Mouse (Mus musculus): ENCODE data around the gene Tnip2.

The Tnip2 gene

DNA sequence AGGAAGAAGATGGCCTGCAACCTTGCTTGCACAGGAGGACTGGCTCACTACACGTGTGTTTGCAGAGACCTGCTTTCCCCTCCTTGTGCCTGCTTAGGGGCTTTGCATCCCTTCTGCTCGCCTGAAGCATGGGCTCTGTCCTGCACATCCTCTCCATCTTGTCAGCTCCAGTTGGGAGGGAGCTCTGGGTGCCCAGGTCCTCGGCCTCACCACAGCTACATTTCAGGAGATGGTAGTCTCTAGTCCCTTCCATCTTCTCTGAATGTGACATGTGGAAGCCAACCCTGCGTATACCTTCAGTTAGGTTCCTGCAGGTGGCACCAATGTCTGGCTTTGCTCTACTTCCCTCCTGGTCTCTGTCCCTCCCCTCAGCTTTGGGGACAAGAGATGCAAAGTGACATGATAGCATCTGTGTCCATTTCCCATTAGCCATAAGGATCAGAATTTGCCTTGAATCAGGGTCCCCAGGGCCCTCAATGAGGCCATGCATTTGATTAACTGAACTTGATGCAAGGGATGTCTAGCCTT lies 10.2 kb upstream of the Tnip2 start:
- in situ Hi-C loops (cut with MboI) = no loop called here

DNA sequence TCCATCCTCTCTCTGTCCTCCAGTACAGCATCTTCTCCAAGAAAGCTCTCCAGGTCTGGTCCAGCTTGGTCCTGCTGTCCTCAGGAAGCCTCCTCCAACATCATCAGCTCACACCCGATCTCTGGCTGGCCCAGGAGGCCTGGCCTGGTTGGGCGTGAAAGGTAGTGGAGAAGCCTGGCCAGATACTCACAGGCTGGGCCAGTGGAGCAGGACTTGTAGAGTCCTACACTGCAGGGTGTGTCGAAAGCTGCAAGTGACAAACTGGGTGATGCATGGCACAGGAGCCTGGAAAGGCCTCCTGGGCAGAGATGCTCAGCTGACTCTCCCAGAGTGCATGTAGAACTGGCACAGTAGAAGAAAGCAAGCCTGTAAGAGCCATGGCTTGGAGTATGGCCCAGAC lies 7.5 kb upstream of the Tnip2 start:
- in situ Hi-C loops (cut with MboI) = no loop called here

DNA sequence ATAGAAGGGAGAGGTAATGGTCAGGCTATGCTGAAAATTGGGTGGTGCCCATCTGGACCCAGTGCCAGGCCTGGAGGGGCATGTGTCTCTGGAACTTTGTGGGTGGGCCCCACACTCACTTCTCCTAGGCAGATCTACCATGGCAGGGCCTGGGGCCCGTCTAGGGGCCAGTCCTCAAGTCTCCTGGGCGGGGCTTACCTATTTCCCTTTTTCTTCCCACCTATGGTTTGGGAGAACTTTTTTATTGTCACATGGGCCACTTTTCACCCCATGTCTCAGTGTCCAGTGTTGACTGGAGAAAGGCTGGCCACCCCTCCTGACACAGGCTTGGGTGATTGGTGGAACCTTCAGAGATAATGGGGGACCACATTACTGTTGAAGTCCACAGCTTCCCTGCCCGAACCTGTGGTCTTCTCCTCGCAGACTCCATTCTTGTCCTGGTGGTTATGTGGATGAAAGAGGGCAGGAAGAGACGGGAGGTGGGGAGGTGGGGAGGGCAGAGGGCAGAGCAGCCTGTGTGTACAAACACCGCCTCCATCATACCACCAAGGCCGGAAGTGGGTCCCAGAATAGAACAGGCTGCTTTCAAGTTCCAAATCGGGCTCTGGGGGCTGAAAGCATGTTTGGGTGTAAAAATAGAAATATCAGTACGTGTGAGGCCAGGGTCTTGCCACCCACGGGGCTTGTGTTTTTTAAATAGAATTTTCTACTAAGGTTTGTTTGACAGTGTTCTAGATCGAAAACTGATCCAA lies 6.8 kb upstream of the Tnip2 start:
- in situ Hi-C loops (cut with MboI) = no loop called here

DNA sequence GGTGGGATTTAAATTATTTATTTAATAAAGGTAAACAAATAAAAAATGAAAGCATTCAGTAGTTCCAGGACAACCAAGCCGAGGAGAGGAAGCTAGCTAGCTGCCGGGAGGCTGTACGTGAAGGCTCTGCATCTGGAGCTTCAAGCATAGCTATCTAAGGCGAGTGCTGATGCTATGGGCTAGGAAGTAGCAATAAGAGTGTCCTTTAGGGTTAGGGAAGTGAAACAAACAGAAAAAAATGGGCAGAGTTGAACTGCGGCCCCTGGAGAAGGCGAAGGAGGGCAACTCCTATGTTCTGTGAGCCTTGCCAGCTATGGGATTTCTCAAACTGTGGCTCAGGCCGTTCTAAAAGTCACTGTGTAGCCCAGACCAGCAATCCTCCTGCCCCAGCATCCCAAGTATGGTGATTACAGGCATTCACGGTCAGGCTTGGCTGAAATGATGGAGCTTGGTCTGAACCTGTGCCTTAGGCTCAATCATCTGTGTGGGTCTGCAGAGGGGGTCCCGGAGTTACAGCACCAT lies 5.7 kb upstream of the Tnip2 start:
- in situ Hi-C loops (cut with MboI) = loop anchor here (10.0 kb wide), 1 partner anchor 115 kb away; the partner anchor contains the start of gene Mfsd10

DNA sequence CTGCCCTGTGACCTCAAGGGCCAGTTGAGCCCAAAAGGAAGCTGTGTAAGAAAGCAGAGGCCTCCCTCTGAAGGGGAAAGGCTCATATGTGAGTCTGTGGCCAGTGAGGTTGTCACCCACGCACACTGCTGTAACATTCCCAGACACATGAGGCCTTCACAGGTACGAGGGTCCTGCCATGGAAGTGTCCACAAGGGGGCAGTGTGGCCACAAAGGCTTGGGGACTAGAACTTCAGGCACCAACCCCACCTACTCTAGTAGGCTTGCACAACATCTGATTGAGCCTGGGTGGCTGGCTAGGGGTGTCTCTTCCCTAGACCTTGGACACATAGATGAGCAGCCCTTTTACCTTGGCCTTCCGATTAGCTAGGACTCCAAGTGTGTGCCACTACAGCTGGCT lies 4.1 kb upstream of the Tnip2 start:
- in situ Hi-C loops (cut with MboI) = loop anchor here (10.0 kb wide), 1 partner anchor 117 kb away; the partner anchor contains the start of gene Mfsd10

DNA sequence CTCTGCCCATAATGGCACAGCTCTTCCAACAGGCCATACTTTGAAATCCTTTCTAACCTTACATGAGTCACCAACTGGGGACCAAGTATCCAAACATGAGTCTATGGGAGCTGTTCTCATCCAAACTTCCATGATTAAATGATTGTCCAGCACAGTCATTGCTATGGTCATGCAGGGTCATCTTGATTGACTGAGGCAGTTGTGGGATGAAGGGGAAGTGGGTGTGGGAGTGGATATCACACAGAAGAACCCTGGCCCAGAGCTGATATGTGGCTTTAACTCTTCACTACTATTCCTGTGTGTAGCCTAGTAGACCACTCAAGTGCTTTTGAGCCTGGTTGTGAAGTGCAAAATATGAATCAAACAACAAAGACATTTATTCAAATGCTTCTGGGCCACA lies 1.3 kb upstream of the Tnip2 start:
- in situ Hi-C loops (cut with MboI) = loop anchor here (10.0 kb wide), 1 partner anchor 120 kb away; the partner anchor contains the start of gene Mfsd10

- in situ Hi-C loops (cut with MboI) = loop anchor here (10.0 kb wide), 1 partner anchor 121 kb away; the partner anchor contains the start of gene Mfsd10
These were observed 401 bp upstream of the Tnip2 start for GRCm38 (mm10) chr5:34514218-34514566.

- in situ Hi-C loops (cut with MboI) = loop anchor here (10.0 kb wide), 1 partner anchor 122 kb away; the partner anchor contains the start of gene Mfsd10
These were observed 1.3 kb downstream of the Tnip2 start for GRCm38 (mm10) chr5:34512486-34512885.

GRCm38 (mm10) chr5:34502821-34503220 lies 11.0 kb downstream of the Tnip2 start:
- in situ Hi-C loops (cut with MboI) = no loop called here

- in situ Hi-C loops (cut with MboI) = no loop called here
These were observed 11.4 kb downstream of the Tnip2 start for GRCm38 (mm10) chr5:34502411-34502810.

- in situ Hi-C loops (cut with MboI) = no loop called here
These were observed 12.2 kb downstream of the Tnip2 start for GRCm38 (mm10) chr5:34501588-34501987.

DNA sequence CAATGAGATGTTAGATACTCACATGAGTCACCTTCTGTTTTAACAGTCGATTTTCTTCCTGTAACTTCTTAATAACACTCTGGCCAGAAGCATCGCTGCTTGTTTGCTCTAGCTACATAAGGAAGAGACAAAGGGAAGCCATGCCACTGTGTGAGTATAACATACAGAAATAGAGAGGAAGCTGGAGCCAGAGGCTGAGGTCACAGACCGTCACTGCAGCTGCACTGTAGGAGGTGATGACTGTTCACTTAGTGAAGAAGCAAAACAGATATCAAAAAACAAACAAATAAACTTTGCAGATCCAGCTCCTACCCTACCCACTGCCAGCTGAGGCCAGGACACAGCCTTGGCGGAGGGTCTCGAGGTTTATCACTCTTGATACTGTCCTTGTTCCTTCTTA lies 12.9 kb downstream of the Tnip2 start:
- in situ Hi-C loops (cut with MboI) = no loop called here

DNA sequence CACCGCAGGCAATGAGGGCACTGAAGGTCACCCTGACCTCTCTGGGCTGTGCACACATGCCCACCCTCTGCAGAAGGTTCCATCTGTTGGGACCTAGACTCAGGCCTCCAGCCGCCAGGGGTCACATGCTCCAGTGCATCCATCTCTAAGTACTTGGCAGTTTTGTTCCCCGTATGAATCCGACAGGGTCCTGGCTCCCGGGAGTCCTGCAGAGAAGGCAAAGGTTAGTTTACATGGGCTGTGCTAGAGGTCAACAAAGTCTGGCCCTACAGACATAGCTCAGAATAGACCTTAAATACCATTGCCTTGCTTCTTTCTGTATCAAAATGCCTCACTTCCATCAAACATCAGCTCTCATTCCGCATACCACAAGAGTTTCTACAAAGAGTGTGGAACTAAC lies 17.0 kb downstream of the Tnip2 start:
- in situ Hi-C loops (cut with MboI) = no loop called here

GRCm38 (mm10) chr5:34489418-34489787 lies 24.4 kb downstream of the Tnip2 start:
- in situ Hi-C loops (cut with MboI) = no loop called here

GRCm38 (mm10) chr5:34488741-34489417 lies 24.9 kb downstream of the Tnip2 start:
- in situ Hi-C loops (cut with MboI) = no loop called here

DNA sequence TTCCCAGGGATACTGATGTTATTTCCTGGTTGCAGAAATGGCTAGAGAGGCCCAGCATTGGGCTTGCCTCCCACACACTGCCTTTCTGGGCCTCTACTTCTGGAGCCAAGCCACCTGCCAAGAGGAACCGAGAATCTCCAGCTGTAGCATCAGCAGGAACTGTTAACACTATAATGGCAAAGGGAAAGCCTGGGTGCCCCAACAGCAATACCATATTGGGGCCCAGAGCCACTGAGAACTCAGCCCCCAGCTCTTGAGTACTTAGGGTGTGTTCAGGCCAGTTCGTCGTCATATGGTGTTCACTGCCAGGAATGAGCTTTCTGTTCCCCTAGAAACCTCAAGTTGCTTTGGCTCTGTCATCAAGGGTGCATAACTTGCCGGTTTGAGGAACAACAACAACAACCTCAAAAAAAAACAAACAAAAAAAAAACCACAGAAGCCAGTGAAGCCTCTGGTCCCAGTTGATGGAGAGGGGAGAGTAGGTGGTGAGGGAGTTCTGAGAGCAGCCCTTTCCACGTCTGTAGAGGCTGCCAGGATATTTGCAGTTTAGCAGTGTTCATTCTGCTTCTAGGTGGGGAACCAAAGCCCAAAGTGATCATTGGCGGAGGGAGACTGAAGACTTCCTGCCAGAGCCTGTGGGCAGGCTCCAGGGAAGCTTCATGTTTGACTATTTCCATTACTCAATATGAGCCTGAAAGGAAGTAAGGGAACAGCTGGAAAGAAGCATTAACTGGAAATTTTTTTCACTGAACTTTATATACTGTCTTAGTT lies 26.3 kb downstream of the Tnip2 start:
- in situ Hi-C loops (cut with MboI) = no loop called here

- in situ Hi-C loops (cut with MboI) = no loop called here
These were observed 28.1 kb downstream of the Tnip2 start for GRCm38 (mm10) chr5:34485731-34486130.

DNA sequence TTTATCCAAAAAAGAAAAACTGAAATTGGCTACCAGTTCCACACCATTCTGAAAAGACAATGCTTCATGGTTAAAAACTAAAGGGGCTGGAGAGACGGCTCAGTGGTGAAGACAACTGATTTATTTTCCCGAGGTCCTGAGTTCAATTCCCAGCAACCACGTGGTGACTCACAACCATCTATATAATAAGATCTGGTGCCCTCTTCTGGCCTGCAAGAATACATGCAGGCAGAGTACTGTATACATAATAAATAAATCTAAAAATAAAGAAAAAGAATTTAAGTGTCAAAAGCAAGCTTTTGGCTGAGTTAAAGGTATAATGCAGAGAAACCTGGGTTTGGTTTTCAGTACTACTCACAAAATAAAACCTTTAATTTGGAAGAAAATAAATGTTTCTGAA lies 32.9 kb downstream of the Tnip2 start:
- in situ Hi-C loops (cut with MboI) = no loop called here

DNA sequence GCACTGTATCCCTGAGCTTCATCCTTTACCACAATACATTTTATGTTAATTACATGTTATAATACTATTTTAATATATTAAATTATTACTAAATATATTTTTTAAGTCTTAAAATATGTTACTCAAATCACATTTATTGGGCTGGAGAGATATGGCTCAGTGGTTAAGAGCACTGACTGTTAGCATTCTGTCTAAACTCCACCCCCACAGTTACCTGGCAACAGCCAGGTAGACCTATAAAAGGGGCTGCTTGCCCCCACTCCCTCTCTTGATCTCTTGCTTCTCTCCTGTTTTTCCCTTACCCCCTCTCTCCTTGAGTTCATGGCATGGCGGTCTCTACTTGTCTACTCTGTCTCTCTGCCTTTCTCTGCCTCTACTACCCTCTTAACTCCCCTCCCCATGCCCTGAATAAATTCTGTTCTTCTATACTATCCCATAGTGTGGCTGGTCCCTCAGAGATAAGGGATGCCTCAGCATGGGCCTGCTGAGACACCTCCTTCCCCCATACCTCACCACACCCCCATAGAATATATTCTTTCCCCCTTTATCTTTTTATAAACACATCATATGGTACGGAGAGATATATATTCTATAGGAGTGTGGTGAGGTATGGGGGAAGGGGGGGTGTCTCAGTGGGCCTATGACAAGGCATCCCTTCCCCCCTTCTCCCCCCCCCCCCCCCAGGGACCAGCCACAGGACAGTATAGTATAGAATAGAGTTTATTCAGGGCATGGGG lies 45.6 kb downstream of the Tnip2 start:
- in situ Hi-C loops (cut with MboI) = no loop called here

- in situ Hi-C loops (cut with MboI) = no loop called here
These were observed 47.1 kb downstream of the Tnip2 start for GRCm38 (mm10) chr5:34466648-34467047.

DNA sequence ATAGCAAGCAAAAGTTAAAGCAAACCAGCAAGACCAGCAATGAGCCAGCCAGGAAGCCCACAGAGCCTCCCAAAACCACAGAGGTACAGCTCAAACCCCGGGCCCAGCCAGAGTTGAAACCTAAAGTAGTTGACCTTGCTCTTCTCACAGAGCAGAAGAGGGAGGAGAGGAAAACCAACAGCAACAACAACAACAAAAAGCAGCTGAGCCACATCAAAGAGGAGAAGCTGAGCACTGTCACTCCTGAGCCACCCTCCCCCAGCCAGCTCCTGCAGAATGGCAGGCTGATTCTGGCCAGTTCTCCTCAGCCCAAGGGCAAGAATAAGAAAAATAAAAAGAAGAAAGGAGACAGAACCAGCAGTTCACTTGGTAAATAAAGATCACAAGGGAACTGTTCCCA lies 47.7 kb downstream of the Tnip2 start:
- in situ Hi-C loops (cut with MboI) = no loop called here

Data from mature B cell (primary cell).